Mouse (Mus musculus) forebrain, postnatal 0 days (tissue): ENCODE data around the gene Lsamp. TPM values are rescaled to one million over a fixed set of nuclear protein-coding genes. Genes with fewer than 3 reads are reported as not detected.

Experiments
- ATAC-seq: fragments of 200-750 bp; cut with Nextera tagmentation; 2 replicates; pipeline ENCODE4 v1.8.0; 2017; ENCODE audit warnings: mild to moderate bottlenecking, moderate library complexity
- DNase-seq: peaks from one replicate; pipeline ENCODE4 v3.0.0-alpha.2; 2015
- H3K27ac ChIP-seq: fragments of 300-500 bp; sonication (generic); 2 replicates; pipeline ENCODE4 v1.5.1; 2014; ENCODE audit warnings: low read depth, mild to moderate bottlenecking, antibody characterized with exemption, low read length, moderate library complexity, mixed read lengths
- H3K27me3 ChIP-seq: fragments of 300-500 bp; sonication (generic); 2 replicates; pipeline ENCODE4 v1.6.1; 2014; ENCODE audit warnings: mild to moderate bottlenecking, low read length, mixed read lengths; ENCODE audit not compliant: insufficient read depth
- H3K36me3 ChIP-seq: fragments of 300-500 bp; sonication (generic); 2 replicates; pipeline ENCODE4 v1.6.1; 2014; ENCODE audit warnings: mild to moderate bottlenecking, moderate library complexity; ENCODE audit not compliant: insufficient read depth
- H3K4me1 ChIP-seq: fragments of 300-500 bp; sonication (generic); 2 replicates; pipeline ENCODE4 v1.6.1; 2014; ENCODE audit warnings: antibody characterized with exemption; ENCODE audit not compliant: insufficient read depth
- H3K4me2 ChIP-seq: fragments of 300-500 bp; sonication (generic); 2 replicates; pipeline ENCODE4 v1.6.1; 2014; ENCODE audit warnings: low read depth, mild to moderate bottlenecking, moderate library complexity
- H3K4me3 ChIP-seq: fragments of 300-500 bp; sonication (generic); 2 replicates; pipeline ENCODE4 v1.5.1; 2014; ENCODE audit warnings: low read depth, low read length, mixed read lengths
- H3K9ac ChIP-seq: fragments of 300-500 bp; sonication (generic); 2 replicates; pipeline ENCODE4 v1.6.1; 2014; ENCODE audit warnings: mild to moderate bottlenecking
- H3K9me3 ChIP-seq: fragments of 300-500 bp; sonication (generic); 2 replicates; pipeline ENCODE4 v1.6.1; 2016; ENCODE audit warnings: low read length
- CTCF ChIP-seq: sonication (generic); IDR thresholded peaks from 2 replicates; pipeline ENCODE4 v1.5.1; 2016; ENCODE audit warnings: antibody characterized with exemption, control low read depth, low read depth
- WGBS: fragments of 180-500 bp; shearing (Covaris S2); extraction: QIAGEN DNeasy Blood & Tissue Kit; methylation state at CpG from one replicate; pipeline ENCODE4 v1.1.7; 2014; 5-methylcytosine and 5-hydroxymethylcytosine counted together
- polyA plus RNA-seq: library from polyadenylated mRNA; unstranded; fragments of >200 nt; fragmentation: Nextera tagmentation; extraction: Ambion mirVana; gene quantifications from 2 replicates; pipeline ENCODE4 v1.2.1, GENCODE M21; 2015
- total RNA-seq: library from RNA; depleted of rRNA; stranded (reverse); fragments of >200 nt; gene quantifications from 2 replicates; pipeline ENCODE4 v1.2.3, GENCODE M21; 2014

The Lsamp gene
- total and polyA plus RNA-seq, 2 experiments from 2014 or later = 74.0 to 157 TPM

DNA sequence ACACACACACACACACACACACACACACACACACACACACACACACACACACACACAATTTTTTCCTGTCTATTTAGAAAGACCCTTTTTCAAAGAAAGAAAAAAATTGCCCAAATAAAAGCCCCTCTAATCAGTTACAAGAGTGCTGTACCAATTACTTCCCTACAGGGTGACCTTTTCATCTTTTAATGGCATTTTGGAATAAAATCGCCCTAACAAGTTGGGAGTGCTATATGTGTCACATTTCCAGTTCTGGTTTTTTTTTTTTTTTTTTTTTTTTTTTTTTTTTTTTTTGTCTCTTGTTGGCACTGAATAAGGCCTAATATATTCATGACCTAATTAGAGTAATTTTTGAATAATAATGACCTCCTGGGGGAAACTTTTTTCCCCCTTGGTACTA, 923.7 kb downstream of the Lsamp start:
- no peak overlapping the region for H3K27ac ChIP-seq
- H3K9me3 ChIP-seq = no peaks in the 10 kb centered on the region
- H3K36me3 ChIP-seq = no peaks in the 10 kb centered on the region
- no peaks in the 10 kb centered on the region for H3K4me1 ChIP-seq
- TF ChIP-seq CTCF = no peak
- no peak for DNase-seq
- H3K4me2 ChIP-seq = no peak overlapping the region
- H3K27me3 ChIP-seq = no peaks in the 10 kb centered on the region
- no peak overlapping the region for H3K9ac ChIP-seq
- H3K4me3 ChIP-seq = no peak overlapping the region
- ATAC-seq = no peak
- WGBS = 3% methylated on average over 1 of the region's 1 CpGs

DNA sequence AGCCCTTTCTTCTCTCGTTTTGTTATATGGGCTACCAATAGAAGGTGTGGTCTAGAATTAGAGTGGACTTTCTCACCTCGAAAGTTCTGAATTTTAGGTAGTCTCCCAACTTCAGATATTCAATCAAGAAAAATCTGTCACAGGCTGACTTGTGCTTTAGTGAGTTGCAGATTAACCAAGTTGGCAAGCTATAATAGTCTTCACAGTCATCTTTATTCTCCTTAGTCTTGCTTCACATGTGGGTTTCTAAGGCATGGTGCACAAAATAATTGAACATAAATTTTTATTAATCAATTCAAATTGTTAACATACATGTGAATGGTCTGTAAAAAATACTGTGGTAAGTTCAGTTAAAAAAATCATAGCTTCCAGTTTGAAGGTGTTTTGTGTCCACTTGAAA, 930.0 kb downstream of the Lsamp start:
- Histone ChIP-seq H3K4me3 (no peak overlapping the region), H3K36me3 (no peaks in the 10 kb centered on the region), H3K4me2 (no peak overlapping the region), H3K27me3 (no peaks in the 10 kb centered on the region), H3K4me1 (no peaks in the 10 kb centered on the region), H3K9ac (no peak overlapping the region), H3K27ac (no peak overlapping the region), H3K9me3 (no peaks in the 10 kb centered on the region)
- no peak for DNase-seq
- no peak for TF ChIP-seq CTCF
- ATAC-seq = no peak
- 72% methylated on average over 2 of the region's 2 CpGs for WGBS

DNA sequence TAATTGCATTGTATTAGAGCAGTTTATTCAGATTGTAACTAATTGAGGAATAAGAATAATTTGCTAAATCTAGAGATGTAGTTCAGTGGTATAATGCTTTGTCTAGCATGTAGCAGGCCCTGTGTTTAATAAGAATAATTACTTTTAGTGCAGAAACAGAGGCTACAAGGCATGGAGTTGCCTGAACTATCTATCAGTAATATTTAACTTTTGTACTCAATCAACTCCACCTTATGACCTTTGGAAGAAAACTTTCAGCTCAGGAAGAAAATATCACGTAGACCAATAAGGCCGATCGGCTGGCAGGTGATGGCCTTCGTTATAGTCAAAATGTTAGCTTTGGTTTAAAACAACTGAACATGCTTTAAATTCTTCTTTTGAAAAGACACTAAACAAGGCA, 946.4 kb downstream of the Lsamp start:
- DNase-seq = no peak
- WGBS = 87% methylated on average over 4 of the region's 4 CpGs
- Histone ChIP-seq H3K9me3 (no peaks in the 10 kb centered on the region), H3K4me1 (no peaks in the 10 kb centered on the region), H3K9ac (no peak overlapping the region), H3K36me3 (no peaks in the 10 kb centered on the region), H3K27me3 (no peaks in the 10 kb centered on the region), H3K4me2 (no peak overlapping the region), H3K4me3 (no peak overlapping the region), H3K27ac (no peak overlapping the region)
- ATAC-seq = no peak
- TF ChIP-seq CTCF = no peak

DNA sequence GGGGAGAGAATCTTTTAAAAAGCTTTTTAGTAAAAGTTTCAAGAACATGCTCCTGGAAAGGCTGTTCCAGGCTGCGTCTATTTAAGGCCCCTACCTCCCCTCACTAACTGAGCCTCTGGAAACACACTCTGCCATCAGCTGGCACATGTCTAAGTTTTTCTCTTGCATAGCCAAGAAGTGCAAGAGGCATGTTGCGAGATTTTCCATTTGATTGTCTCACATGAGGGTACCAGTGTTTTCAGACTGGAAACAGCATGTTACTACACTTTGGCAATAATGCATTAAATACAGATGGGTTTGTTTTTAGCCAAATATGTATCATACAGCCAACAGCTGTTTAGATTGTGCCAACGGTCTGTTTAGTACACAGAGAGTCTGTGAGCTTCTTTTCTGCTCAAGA, 958.1 kb downstream of the Lsamp start:
- ATAC-seq = peak; percentile 50
- Histone ChIP-seq H3K9ac (no peak overlapping the region), H3K4me1 (no peaks in the 10 kb centered on the region), H3K27ac (no peak overlapping the region), H3K4me2 (no peak overlapping the region), H3K9me3 (no peaks in the 10 kb centered on the region), H3K27me3 (no peaks in the 10 kb centered on the region), H3K4me3 (no peak overlapping the region), H3K36me3 (no peaks in the 10 kb centered on the region)
- no peak for TF ChIP-seq CTCF
- peak; percentile 52 for DNase-seq
- 64% methylated on average over 3 of the region's 3 CpGs for WGBS

DNA sequence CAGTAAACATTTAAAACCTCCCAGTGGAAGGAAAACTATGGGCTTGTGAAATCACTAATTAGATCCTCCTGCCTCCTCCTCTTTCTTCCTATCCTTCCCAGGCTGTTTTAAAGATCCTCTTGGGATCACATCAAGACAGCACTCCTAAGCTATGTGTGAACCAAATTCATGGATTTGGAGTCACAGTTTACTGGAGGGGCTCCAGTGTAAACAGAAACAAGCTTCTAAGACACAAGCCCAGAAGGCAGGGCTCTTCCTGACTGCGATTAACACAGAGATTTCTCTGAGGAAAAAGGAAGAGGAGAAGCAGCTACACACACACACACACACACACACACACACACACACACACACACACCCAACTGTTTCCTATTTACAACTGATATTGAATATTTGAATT, 961.7 kb downstream of the Lsamp start:
- Histone ChIP-seq H3K4me2 (no peak overlapping the region), H3K27ac (no peak overlapping the region), H3K27me3 (no peaks in the 10 kb centered on the region), H3K4me1 (no peaks in the 10 kb centered on the region), H3K4me3 (no peak overlapping the region), H3K9ac (no peak overlapping the region), H3K9me3 (no peaks in the 10 kb centered on the region), H3K36me3 (no peaks in the 10 kb centered on the region)
- 33% methylated on average over 1 of the region's 1 CpGs for WGBS
- DNase-seq = peak; percentile 28
- peak; percentile 48; the same call in 1 of the 2 replicates for ATAC-seq
- TF ChIP-seq CTCF = no peak

DNA sequence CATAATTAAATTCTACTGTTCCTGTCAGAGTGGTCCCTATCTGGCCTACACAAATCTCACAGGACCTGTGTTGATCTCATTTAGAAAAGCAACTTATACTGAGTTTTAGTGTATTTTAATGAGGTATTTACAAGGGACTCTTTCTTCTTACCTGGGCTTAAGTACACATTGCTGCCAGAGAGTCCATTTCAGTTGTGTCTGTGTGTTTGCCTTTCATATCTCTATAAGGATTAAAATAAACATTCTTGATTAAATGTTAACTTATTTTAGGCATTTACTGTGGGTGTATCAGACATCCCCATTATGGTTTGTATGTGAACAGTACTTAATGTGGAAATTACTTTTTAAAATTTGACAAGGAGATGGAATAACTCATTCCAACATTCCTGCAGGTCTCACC, 963.9 kb downstream of the Lsamp start:
- no peaks in the 10 kb centered on the region for H3K9me3 ChIP-seq
- DNase-seq = no peak
- H3K36me3 ChIP-seq = no peaks in the 10 kb centered on the region
- no peak for ATAC-seq
- no peak overlapping the region for H3K9ac ChIP-seq
- H3K27me3 ChIP-seq = no peaks in the 10 kb centered on the region
- TF ChIP-seq CTCF = no peak
- no peak overlapping the region for H3K27ac ChIP-seq
- H3K4me2 ChIP-seq = no peak overlapping the region
- no peak overlapping the region for H3K4me3 ChIP-seq
- no peaks in the 10 kb centered on the region for H3K4me1 ChIP-seq

DNA sequence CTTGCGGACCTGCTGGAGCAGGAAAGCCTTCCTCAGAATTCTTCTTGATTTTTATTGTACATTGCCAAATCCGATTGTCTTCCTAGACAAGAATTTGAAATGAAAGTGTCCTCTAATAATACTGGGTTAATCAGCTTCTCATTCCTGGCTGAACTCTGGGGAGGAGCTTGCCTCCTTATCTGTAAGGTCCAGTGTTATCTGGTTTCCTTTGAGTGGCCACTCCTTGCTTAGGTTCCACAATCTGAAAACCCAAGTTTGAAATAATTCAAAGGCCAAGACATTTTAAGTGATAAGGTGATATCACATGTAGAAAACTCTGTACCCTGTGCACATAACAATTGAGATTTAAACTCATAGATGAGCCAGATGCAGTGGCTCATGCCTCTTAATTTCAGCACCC, 975.0 kb downstream of the Lsamp start:
- Histone ChIP-seq H3K4me1 (no peaks in the 10 kb centered on the region), H3K36me3 (no peaks in the 10 kb centered on the region), H3K9ac (no peak overlapping the region), H3K9me3 (no peaks in the 10 kb centered on the region), H3K4me3 (no peak overlapping the region), H3K27ac (no peak overlapping the region), H3K27me3 (no peaks in the 10 kb centered on the region), H3K4me2 (no peak overlapping the region)
- WGBS = 87% methylated on average over 2 of the region's 2 CpGs
- no peak for DNase-seq
- no peak for TF ChIP-seq CTCF
- ATAC-seq = no peak

DNA sequence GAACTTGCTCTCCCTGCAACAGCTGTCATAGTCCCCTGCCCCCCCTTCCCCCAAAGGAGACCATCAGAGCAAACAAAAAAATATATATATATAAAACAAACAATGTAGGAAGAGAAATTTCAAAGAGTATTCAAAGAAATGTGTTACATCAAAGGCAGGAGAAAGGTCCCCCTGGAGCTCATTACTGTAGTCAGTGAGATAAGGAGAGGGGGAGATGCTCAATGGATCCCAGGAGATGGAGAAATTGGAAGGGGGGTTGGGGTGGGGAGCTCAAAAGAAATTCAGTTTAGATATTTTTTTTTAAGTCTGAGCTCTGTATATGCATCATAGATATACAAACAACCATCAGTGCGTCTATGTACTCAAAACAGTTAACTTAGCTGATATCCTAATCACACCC, 976.4 kb downstream of the Lsamp start:
- WGBS = 88% methylated on average over 1 of the region's 1 CpGs
- no peak for ATAC-seq
- H3K4me1 ChIP-seq = no peaks in the 10 kb centered on the region
- H3K9ac ChIP-seq = no peak overlapping the region
- no peak for TF ChIP-seq CTCF
- H3K4me3 ChIP-seq = no peak overlapping the region
- H3K36me3 ChIP-seq = no peaks in the 10 kb centered on the region
- no peaks in the 10 kb centered on the region for H3K27me3 ChIP-seq
- no peak overlapping the region for H3K27ac ChIP-seq
- H3K4me2 ChIP-seq = no peak overlapping the region
- DNase-seq = no peak
- no peaks in the 10 kb centered on the region for H3K9me3 ChIP-seq
